Mouse (Mus musculus): ENCODE measurements around the gene Gm20388. TPM values are rescaled to one million over a fixed set of nuclear protein-coding genes. Genes with fewer than 3 reads are reported as not detected.

Gm20388 gene
- polyA plus RNA-seq, 1 experiment, result 10.6 TPM

DNA sequence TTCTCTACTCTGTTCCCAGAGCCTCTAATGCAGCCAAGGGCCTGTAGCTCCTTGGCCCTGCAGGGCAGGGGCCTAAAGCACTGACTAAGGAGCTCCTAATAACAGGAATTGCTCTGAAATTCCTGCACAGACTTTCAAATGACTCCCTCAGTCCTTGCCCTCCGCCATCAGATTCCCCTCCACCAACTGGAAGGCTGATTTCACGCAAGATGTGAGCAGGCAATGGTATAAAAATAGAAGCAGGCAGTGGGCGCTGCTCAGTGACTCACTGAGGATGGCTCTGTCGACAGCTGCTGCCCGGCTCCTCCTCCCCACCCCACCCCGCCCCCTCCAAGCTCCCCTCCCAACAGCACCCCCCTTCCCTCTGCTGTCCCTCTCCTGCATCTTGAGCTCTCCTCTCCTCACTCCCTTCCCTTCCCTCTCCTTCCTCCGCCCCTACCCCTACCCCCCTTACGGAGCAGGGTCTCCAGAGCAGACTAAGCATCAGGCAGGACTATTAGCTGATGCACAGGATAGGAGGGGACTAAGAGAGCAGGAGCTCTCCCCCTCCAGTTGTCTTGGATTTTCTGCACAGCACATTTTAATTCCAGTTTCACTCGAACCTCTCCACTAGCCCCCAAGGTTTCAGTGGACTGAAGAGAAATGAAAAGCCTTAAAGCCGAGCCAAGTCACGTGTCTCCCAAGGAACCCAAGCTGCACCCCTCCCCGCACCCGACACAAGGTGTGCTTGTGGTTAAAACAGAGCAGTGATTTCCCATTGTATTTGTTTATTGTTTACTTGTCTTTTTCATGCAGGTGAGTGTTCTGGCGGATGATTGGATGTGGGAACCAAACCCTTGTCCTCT is 3974.3 kb downstream of the Gm20388 start:
- Histone ChIP-seq H3K4me3 (replicated peaks; ENCODE audit: control insufficient read depth, low read depth, low read length) (no peak overlapping the region), H3K4me1 (ENCODE audit: control insufficient read depth, insufficient read depth, low read length) (no peaks in the 10 kb centered on the region), H3K27ac (ENCODE audit: control insufficient read depth, insufficient read depth, low read depth, low read length, poor library complexity) (no peak overlapping the region)
- TF ChIP-seq POLR2A (IDR thresholded peaks at IDR 0.05; ENCODE audit: borderline replicate concordance, control insufficient read depth, low read depth, low read length), result no peak
- no peak for TF ChIP-seq CTCF (IDR thresholded peaks at IDR 0.05; ENCODE audit: control insufficient read depth, insufficient read depth, low read length)
- WGBS, result 5% methylated on average over 14 of the region's 14 CpGs

DNA sequence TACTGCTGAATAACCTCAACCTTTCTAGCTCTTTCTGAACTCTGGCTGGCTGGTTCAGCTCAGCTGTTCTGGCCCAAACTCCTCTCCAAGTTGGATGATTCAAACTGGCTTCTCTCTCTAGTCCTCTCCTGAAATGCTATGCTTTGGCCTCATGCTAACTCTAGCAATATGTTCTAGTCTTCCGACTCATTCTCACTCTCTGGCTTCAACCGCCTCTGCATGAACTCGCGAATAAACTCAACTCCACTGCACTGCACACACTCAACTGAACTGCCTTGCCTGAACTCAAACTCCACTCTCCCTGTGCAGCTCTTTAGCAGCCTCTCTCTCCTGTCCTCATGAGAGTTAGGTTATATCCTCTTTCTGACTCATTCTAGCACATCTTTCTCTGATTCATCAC is 3976.5 kb downstream of the Gm20388 start:
- TF ChIP-seq POLR2A (IDR thresholded peaks at IDR 0.05; ENCODE audit: borderline replicate concordance, control insufficient read depth, low read depth, low read length) (no peak), CTCF (IDR thresholded peaks at IDR 0.05; ENCODE audit: control insufficient read depth, insufficient read depth, low read length) (no peak)
- H3K27ac ChIP-seq (ENCODE audit: control insufficient read depth, insufficient read depth, low read depth, low read length, poor library complexity), result no peak overlapping the region
- H3K4me3 ChIP-seq (replicated peaks; ENCODE audit: control insufficient read depth, low read depth, low read length), result no peak overlapping the region
- 81% methylated on average over 4 of the region's 4 CpGs for WGBS
- no peaks in the 10 kb centered on the region for H3K4me1 ChIP-seq (ENCODE audit: control insufficient read depth, insufficient read depth, low read length)

GRCm38 (mm10) chr8:123887956-123888355 is 3977.3 kb downstream of the Gm20388 start:
- no peak overlapping the region for H3K4me3 ChIP-seq (replicated peaks; ENCODE audit: control insufficient read depth, low read depth, low read length)
- no peak overlapping the region for H3K27ac ChIP-seq (ENCODE audit: control insufficient read depth, insufficient read depth, low read depth, low read length, poor library complexity)
- TF ChIP-seq CTCF (IDR thresholded peaks at IDR 0.05; ENCODE audit: control insufficient read depth, insufficient read depth, low read length), result no peak
- no peak for TF ChIP-seq POLR2A (IDR thresholded peaks at IDR 0.05; ENCODE audit: borderline replicate concordance, control insufficient read depth, low read depth, low read length)
- 73% methylated on average over 2 of the region's 2 CpGs for WGBS
- H3K4me1 ChIP-seq (ENCODE audit: control insufficient read depth, insufficient read depth, low read length), result no peaks in the 10 kb centered on the region

GRCm38 (mm10) chr8:123889797-123890196 is 3979.2 kb downstream of the Gm20388 start:
- Histone ChIP-seq H3K27ac (ENCODE audit: control insufficient read depth, insufficient read depth, low read depth, low read length, poor library complexity) (no peak overlapping the region), H3K4me3 (replicated peaks; ENCODE audit: control insufficient read depth, low read depth, low read length) (no peak overlapping the region), H3K4me1 (ENCODE audit: control insufficient read depth, insufficient read depth, low read length) (no peaks in the 10 kb centered on the region)
- TF ChIP-seq POLR2A (IDR thresholded peaks at IDR 0.05; ENCODE audit: borderline replicate concordance, control insufficient read depth, low read depth, low read length), result no peak
- WGBS, result 58% methylated on average over 4 of the region's 4 CpGs

DNA sequence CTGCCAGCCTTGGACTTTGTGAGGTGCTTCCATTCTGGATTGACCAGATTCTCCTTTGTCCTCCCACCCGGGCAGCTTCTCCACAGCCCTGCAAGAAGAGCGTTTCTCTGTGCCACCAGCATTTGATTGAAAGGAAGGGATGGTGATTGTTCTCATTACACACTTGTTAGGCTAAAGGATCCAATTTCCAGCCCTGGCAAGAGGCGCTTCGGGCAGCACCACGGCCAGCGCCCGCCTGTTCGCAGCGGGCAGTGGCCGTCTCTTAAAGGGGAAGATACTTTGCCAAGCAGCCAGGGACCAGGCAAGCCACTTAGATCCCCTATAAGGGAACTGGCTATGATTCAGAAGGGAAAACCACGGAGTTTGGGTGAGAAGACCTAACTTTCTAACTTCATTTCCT is 3980.6 kb downstream of the Gm20388 start:
- H3K4me3 ChIP-seq (replicated peaks; ENCODE audit: control insufficient read depth, low read depth, low read length), result no peak overlapping the region
- H3K4me1 ChIP-seq (ENCODE audit: control insufficient read depth, insufficient read depth, low read length), result no peaks in the 10 kb centered on the region
- no peak overlapping the region for H3K27ac ChIP-seq (ENCODE audit: control insufficient read depth, insufficient read depth, low read depth, low read length, poor library complexity)
- 3% methylated on average over 11 of the region's 11 CpGs for WGBS
- no peak for TF ChIP-seq POLR2A (IDR thresholded peaks at IDR 0.05; ENCODE audit: borderline replicate concordance, control insufficient read depth, low read depth, low read length)
- no peak for TF ChIP-seq CTCF (IDR thresholded peaks at IDR 0.05; ENCODE audit: control insufficient read depth, insufficient read depth, low read length)

DNA sequence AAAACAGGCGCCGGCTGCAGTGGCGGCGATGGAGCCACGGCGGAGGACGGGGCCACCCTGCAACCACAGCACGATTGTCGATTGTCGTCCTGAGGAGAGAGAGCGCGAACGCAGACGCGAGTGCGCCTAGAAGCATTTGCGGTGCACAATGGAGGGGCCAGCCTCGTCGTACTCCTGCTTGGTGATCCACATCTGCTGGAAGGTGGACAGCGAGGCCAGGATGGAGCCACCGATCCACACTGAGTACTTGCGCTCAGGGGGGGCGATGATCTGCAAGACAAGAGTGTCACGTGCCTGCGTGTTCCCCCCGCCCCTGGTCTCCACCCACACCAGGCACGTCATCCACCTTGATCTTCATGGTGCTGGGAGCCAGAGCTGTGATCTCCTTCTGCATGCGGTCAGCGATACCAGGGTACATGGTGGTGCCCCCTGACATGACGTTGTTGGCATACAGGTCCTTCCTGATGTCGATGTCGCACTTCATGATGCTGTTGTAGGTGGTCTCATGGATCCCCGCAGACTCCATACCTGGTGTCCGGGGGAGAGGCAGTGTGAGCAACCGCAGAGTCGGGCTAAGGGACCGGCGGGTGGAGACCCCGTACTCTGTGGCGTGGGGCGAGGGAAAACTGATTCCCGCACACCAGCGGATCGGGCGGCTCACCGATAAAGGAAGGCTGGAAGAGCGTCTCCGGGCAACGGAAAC is 3981.4 kb downstream of the Gm20388 start:
- Histone ChIP-seq H3K27ac (ENCODE audit: control insufficient read depth, insufficient read depth, low read depth, low read length, poor library complexity) (no peak overlapping the region), H3K4me3 (replicated peaks; ENCODE audit: control insufficient read depth, low read depth, low read length) (no peak overlapping the region), H3K4me1 (ENCODE audit: control insufficient read depth, insufficient read depth, low read length) (no peaks in the 10 kb centered on the region)
- no peak for TF ChIP-seq CTCF (IDR thresholded peaks at IDR 0.05; ENCODE audit: control insufficient read depth, insufficient read depth, low read length)
- whole genome bisulfite sequencing, result 7% methylated on average over 49 of the region's 49 CpGs

- WGBS, result 21% methylated on average over 30 of the region's 30 CpGs
- no peak overlapping the region for H3K27ac ChIP-seq (ENCODE audit: control insufficient read depth, insufficient read depth, low read depth, low read length, poor library complexity)
- TF ChIP-seq POLR2A (IDR thresholded peaks at IDR 0.05; ENCODE audit: borderline replicate concordance, control insufficient read depth, low read depth, low read length), result no peak
- no peak for TF ChIP-seq CTCF (IDR thresholded peaks at IDR 0.05; ENCODE audit: control insufficient read depth, insufficient read depth, low read length)
- no peaks in the 10 kb centered on the region for H3K4me1 ChIP-seq (ENCODE audit: control insufficient read depth, insufficient read depth, low read length)
- H3K4me3 ChIP-seq (replicated peaks; ENCODE audit: control insufficient read depth, low read depth, low read length), result no peak overlapping the region
These were observed 3982.0 kb downstream of the Gm20388 start for GRCm38 (mm10) chr8:123892586-123893155.

DNA sequence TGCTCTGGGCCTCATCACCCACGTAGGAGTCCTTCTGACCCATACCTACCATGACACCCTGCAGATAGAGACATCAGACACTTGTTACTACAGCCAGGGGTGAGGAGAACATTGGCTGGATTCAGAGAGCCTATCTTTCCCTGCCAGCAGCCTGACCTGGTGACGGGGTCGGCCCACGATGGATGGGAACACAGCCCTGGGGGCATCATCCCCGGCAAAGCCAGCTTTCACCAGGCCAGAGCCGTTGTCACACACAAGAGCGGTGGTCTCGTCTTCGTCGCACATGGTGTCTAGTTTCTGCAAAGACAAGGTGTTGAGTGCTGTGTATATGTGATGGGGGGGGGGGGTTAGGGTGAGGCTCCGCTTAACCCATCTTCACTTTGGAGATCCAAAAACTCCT is 3982.8 kb downstream of the Gm20388 start:
- Histone ChIP-seq H3K4me3 (replicated peaks; ENCODE audit: control insufficient read depth, low read depth, low read length) (no peak overlapping the region), H3K27ac (ENCODE audit: control insufficient read depth, insufficient read depth, low read depth, low read length, poor library complexity) (no peak overlapping the region), H3K4me1 (ENCODE audit: control insufficient read depth, insufficient read depth, low read length) (no peaks in the 10 kb centered on the region)
- 76% methylated on average over 11 of the region's 11 CpGs for WGBS
- no peak for TF ChIP-seq CTCF (IDR thresholded peaks at IDR 0.05; ENCODE audit: control insufficient read depth, insufficient read depth, low read length)
- TF ChIP-seq POLR2A (IDR thresholded peaks at IDR 0.05; ENCODE audit: borderline replicate concordance, control insufficient read depth, low read depth, low read length), result no peak

Measured in bone marrow, adult 2 months (tissue).